Mouse (Mus musculus): Measurements from ENCODE around the gene Lrmp. TPM values are rescaled to one million over a fixed set of nuclear protein-coding genes. Genes with fewer than 3 reads are reported as not detected.

Gene Lrmp
- total RNA-seq, 2 experiments from 2014 or later = 4.1 to 4.6 TPM

DNA sequence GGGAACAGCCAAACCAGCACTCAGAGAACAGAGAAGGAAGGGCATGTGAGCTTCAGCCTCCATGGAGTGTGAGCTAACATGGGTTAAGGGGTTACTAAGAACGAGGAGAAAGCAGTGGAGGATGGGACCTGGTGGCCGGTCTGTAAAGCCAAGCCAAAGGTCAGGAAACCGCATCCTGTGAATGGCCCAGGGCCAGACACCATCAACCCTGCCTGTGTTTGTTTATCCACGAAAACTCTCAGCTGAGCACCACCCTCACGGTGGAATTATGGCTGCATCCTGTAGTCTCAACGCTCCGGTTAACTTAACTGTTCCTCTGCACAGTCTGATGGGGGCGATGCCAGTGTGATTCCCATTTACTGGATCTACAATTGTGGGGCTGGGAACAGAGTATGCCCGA, 20.4 kb downstream of the Lrmp start:
- no peak for DNase-seq (ENCODE audit: low spot score in 2 of 2)

DNA sequence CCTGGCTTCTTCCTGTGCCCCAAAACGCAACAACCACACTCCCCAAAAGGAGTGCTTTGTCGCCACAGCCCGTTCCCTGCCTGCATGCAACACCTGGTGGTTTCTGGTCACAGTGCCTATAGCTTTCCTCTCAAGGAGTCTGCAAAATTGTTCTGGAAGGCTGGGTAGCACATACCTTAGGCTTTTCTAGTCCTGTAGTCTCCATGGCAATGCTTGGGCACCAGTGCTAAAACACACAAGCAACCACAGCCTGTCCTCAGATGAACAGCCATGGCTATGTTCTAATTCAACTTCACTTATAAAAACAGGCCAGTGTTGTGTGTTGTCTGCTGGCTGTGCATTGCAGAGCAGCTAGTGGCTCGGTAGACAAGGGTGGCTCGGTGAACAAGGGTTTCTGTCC, 21.4 kb downstream of the Lrmp start:
- DNase-seq (ENCODE audit: low spot score in 2 of 2) = no peak

GRCm38 (mm10) chr6:145139236-145139635, 23.8 kb downstream of the Lrmp start:
- no peak for DNase-seq (ENCODE audit: low spot score in 2 of 2)

DNA sequence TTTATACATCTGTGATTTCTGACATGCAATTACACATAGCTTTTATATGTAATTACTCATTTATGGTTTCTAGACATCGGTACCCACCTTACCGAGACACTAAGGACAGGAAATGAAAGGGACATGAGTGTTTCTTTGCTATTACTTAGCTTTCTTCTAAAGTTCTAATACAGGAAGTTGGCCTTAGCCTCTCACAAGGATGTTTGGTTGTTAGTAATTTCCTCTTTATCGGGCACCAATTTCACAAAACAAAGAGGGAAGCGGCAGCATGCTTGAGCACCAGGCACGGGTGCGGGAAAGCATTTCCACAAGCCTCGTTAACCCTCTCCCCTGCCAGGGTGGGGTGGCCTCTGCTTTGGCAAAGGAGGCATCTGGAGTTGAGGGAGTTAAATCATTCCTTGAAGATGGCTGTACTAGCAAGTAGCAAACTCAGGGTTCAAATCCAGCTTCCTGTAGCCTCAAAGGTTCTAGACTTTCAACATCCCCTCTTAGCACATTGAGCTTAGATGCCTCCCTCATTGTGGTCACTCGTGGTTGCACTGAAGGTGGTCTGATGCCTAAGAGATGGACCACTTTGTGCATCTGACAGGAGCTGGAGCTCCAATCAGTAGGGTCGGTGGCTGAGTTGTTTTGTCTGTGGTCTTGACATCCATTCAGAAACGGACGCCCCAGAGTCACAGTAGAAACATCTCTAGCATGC, 24.5 kb downstream of the Lrmp start:
- no peak for DNase-seq (ENCODE audit: low spot score in 2 of 2)

DNA sequence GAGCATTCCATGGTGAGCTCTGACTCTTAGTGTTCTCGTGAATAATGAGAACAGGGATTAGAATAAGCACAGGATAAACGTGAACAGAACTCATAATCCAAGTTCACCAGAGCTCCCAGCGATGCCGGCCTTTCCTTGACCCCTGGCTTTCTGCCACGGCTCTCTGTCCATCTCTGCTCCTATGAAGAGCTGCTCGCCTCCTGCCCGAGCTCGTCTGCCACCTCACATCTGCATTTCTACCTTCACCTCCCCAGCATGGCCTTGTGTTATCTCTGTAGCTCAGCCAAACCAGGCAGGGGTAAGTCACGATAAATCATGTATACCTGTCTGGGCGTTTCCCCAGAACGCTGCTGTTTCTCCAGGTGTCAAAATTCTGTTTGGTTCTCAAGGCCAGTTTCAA, 25.3 kb downstream of the Lrmp start:
- no peak for DNase-seq (ENCODE audit: low spot score in 2 of 2)

DNA sequence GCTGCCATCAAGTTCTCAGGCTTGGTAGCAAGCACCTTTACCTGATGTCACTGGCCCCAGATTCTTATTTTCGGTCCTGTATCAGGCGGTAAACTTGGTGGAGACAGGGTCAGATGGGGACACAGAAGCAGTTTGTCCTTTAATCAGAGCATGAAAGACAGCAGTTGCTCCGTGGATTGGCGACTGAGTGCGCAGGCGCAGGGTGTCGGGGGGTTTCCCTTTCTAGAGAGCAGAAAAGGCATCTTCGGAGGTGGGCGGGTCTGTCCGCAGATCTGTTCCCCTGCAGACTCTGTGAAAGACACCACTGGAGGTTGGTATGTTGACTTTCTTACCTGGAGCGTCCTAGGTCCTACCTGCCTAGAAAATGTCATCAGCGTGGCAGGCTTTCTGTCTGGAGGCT, 26.4 kb downstream of the Lrmp start:
- DNase-seq (ENCODE audit: low spot score in 2 of 2) = no peak

GRCm38 (mm10) chr6:145145173-145145572, 29.7 kb downstream of the Lrmp start:
- no peak for DNase-seq (ENCODE audit: low spot score in 2 of 2)

- no peak for DNase-seq (ENCODE audit: low spot score in 2 of 2)
Measured at GRCm38 (mm10) chr6:145147716-145148115, 32.3 kb downstream of the Lrmp start.

DNA sequence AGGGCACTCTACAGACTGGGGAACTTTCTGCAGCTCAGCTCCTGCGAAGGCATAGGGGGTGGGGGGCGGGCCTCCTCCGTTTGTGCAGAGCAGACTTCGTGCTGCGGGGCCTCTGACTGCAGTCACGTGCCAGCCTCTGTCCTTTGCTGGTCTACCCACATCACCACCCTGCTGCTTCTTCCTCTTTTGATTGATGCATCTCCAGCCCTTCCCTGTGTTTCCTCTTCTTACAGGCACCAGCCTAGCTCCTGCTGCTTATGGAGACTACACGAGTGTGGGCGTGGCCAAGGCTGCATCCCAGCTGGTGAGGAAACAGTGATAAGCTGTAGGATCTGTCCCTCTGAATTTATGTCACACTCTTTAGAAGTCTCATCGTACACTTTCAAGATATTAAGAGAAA, 33.6 kb downstream of the Lrmp start:
- DNase-seq (ENCODE audit: low spot score in 2 of 2) = no peak

DNA sequence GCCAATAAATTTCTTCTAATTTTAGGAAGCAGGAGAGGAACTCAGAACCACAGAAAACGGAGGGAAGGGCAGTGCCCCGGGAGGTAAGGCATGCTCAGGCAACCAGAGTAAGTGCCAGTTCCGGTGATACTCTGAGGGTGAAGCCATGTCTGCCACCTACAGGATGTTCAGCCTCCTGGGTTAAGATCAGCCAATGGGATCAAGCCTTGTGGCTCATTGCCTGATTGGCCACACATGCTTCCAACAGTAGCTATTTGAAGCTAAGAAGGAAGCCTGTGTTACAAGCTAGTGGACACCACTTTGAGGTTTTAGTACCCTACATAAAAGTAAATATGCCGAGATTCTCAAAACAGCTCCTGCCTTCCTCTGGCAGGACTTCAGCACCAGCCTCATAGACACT, 43.2 kb downstream of the Lrmp start:
- no peak for DNase-seq (ENCODE audit: low spot score in 2 of 2)

DNA sequence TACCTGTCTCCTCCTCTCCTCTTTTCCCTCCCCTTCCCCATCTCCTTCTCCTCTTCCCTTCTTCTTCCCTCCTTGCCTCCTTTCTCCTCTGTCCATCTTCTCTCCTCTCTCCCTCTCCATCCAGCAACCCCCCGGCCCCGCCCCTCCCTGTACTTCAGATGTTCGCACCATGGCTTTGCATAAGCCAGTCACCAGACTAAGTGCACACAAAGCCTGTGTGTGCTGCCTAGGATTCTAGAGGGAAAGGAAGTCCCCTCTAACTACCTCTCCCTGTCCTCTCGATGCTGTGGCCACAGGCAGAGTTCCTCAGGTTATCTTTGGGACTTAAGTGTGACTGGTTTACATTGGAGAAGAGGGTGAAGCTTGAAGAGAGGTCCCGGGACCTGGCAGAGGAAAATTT, 45.1 kb downstream of the Lrmp start:
- no peak for DNase-seq (ENCODE audit: low spot score in 2 of 2)

DNA sequence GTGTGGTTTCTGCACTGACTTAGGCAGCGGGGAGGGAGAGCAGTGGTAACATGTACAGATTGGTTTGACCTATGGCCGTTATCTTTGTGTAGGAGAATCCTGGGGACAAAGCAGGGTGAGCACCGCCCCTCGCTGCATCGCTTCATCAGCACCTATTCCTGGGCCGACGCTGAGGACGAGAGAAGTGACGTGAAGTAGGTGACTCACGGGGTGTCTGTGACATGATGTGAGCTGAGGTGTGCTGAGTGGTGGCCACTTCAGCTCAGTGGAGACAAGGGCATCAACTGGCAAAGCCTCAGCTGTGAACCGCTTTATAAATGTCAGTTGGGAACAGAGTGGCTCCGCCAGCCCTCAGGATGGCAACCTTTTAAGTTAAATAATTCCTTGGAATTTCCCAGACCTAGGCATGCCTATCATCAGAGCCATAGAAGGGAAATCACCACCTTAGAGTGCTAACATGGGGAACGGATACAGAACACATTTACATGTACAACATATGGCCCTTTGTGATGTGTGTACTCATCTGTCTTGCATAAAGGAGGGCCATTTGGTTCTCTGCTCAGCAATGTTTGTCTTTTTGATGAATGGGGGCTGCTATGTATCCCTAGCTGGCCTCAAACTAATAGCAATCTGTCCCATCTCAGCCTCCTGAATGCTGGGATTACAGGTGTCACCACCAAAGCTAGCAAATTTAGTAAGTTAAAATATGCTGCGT, 56.6 kb downstream of the Lrmp start:
- no peak for DNase-seq (ENCODE audit: low spot score in 2 of 2)

GRCm38 (mm10) chr6:145173781-145174191, 58.3 kb downstream of the Lrmp start:
- peak; percentile 72 to 81 for DNase-seq (ENCODE audit: low spot score in 2 of 2)

- DNase-seq (ENCODE audit: low spot score in 2 of 2) = no peak
Measured at GRCm38 (mm10) chr6:145175571-145175981, 60.1 kb downstream of the Lrmp start.

- no peak for DNase-seq (ENCODE audit: low spot score in 2 of 2)
Measured at GRCm38 (mm10) chr6:145176474-145176873, 61.0 kb downstream of the Lrmp start.

- DNase-seq (ENCODE audit: low spot score in 2 of 2) = peak in 1 of 2 experiments; percentile 61
Measured at GRCm38 (mm10) chr6:145179665-145180064, 64.2 kb downstream of the Lrmp start.

DNA sequence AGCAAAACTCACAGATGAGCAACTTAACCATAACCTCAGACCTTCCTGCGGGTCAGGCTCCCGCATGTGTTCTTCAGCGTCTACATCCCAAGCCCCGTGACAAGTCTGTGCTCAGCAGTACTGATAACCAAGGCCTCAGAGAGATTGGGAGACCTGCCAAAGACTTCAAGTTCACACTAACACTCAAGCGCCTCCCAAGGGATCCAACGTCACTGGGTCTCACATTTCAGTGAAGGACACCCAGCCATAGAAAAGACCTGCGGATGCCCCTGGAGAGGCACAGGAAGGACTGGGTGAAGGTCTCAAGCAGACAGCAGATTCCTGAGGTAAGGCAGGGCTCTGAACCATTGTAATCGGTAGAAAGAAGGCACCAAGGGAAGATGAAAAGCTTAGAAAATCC, 66.6 kb downstream of the Lrmp start:
- no peak for DNase-seq (ENCODE audit: low spot score in 2 of 2)

DNA sequence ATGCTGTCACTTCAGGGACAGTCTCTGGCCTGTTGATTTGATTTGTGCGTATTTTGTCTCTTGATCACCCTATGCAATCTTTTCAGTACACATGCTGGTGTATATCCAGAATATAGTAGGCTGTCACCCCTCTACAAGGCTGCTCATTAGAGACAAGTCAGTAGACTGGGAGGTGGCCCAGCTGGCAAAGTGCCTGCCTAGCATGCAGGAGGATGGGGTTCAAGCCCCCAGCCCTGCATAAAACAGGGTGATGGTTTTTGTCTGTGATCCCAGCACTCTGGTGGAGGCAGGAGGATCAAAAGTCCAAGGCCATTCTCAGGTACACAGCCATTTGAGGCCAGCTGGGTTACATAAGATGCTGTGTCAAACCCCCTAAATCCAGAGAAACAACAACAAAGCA, 70.6 kb downstream of the Lrmp start:
- DNase-seq (ENCODE audit: low spot score in 2 of 2) = no peak

DNA sequence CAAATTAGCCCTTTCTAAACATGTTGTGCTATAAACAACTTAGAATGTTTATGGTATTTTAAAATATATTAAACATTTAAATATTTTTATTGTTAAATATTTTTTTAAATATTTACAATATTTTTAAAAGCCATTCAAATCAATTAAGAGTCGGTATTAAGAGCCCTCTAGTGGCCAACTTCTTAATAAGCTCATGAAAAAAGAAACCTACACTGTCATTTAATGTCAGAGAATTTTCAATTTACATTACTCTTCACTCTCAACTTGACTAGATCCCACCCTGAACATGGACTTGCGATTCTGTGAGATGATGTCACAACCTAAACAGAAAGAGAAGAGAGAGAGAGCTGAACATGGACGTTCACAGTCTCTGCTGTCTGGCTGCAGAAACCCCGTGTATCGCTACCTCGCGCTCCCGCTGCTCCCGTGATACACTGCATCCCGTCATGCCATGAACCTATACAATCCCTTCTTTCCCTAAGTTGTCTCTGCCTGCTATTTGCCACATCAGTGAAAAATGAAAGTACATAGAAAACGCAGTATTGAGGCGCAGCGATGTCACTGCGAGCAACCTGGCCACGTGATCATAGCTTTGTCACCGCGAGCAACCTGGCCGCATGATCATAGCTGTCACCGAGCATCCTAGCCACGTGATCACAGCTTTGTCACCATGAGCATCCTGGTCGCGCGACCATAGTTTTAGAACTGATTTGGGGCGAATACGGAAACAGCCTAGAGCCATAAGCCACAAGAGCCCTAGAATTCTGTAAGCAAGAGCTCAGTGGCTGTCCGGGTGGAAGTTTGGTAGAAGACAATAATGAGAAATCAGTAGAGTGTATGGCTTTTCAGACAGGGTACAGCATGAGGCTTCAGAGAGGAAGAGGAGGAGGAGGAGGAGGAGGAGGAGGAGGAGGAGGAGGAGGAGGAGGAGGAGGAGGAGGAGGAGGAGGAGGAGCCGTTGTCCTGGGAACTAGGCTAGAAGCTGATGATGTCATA, 71.9 kb downstream of the Lrmp start:
- no peak for DNase-seq (ENCODE audit: low spot score in 2 of 2)

GRCm38 (mm10) chr6:145193038-145193437, 77.6 kb downstream of the Lrmp start:
- no peak for DNase-seq (ENCODE audit: low spot score in 2 of 2)

- no peak for DNase-seq (ENCODE audit: low spot score in 2 of 2)
Measured at GRCm38 (mm10) chr6:145193446-145193845, 78.0 kb downstream of the Lrmp start.
